Mouse (Mus musculus): ENCODE measurements around the gene Gm45233.

DNA sequence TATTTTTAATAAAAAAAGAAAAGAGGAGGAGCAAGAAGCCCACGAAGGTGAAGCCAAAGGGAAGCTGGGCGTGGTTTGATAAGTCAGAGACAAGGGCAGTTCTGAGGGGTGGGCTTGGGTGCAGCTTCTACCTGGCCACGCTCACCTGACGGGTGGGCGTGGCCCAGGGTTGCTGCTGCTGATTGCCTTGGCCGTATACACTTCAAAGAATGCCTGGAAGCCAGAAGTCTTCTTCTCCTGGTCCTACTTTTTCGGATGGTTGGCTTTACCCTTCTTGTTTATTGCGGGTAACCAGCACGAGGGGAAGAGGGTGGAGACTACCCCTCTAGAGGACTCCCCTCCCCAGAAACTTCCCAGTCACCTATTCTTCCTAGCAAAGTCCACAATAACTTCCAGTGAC is 1.2 kb upstream of the Gm45233 start:
- no peak for TF ChIP-seq ZC3H11A (IDR thresholded peaks at IDR 0.05; ENCODE audit: borderline replicate concordance, low read depth, low read length)
- no peak for TF ChIP-seq ZNF384 (IDR thresholded peaks at IDR 0.05; ENCODE audit: low read depth, low read length)
- TF ChIP-seq HCFC1 (IDR thresholded peaks at IDR 0.05; ENCODE audit: borderline replicate concordance, insufficient read depth, low read length): no peak
